Mouse (Mus musculus): ENCODE results near the gene N4bp2l1.
"Not testable (repeated sequence)": the region's sequence is repeated elsewhere in the genome, so short reads cannot be mapped to it uniquely, and the experiment has no call there.

N4bp2l1 gene

DNA sequence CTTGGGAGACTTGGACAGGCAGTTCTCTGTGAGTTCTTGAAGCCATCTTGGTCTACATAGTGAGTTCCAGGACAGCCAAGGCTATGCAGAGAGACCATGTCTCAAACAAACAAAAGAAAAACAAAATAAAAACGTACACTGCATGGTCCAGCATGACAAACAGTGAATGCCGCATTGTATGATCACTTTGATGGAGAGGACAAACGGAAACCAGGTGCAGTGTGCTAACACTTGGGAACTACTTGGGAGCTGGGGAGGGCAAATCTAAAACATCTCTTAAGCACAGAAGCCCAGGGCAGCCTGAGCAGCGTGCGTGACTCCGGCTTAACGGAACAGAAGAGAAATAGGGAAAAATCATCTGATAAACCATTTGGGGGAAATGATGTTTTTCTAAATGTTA, at the start of gene N4bp2l1:
TSS of gene N4bp2l1 (minus strand) at position 101 of the 400 bp plus-strand sequence.
- DNase-seq: no peak

DNA sequence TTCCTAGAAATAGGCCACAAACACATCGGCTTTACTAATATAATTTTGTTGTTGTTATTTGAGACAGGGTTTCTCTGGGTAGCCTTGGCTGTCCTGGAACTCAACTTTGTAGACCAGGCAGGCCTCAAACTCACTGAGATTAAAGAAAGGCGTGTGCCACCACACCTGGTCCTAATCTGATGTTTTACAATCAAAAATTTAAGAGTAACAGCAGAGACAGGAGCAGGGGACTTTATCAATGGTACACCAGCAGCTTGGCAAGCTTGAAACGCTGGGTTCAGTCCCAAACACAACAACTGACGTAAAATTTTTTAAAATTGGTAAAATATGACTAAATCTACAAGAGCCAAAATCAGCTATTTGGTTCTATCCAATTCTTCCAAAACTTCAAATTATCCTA, 47.9 kb upstream of the N4bp2l1 start:
- no peak for DNase-seq

DNA sequence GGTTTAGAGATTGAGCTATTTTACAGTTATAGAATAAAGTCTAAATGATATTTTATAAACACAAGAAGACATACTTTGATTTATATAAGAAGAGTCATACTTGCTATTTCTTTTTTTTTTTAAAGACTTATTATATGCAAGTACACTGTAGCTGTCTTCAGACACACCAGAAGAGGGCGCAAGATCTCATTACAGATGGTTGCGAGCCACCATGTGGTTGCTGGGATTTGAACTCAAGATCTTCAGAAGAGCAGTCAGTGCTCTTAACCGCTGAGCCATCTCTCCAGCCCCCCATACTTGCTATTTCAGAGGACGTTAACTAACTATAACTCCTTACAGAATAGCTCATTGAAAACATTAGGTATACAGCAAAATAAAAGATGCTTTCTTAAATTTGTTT, 46.4 kb upstream of the N4bp2l1 start:
- DNase-seq: not testable (repeated sequence)

DNA sequence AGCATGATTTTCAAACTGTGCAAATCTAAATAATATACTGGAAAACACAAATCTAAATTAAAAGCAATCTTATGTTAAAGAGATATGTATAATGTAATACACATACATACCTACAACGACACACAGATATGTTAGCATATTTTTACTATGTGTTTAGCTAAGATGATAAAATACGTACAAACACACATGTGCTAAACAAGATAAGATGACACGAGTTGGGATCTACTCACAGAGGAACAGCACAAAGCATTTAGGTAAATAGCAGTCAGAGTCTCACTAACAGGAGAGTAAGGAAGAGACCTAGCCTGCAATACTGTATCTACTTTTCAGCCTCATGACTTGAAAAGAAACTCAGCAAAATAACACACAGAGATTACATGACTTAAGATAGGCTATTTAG, 44.5 kb upstream of the N4bp2l1 start:
- DNase-seq: no peak

DNA sequence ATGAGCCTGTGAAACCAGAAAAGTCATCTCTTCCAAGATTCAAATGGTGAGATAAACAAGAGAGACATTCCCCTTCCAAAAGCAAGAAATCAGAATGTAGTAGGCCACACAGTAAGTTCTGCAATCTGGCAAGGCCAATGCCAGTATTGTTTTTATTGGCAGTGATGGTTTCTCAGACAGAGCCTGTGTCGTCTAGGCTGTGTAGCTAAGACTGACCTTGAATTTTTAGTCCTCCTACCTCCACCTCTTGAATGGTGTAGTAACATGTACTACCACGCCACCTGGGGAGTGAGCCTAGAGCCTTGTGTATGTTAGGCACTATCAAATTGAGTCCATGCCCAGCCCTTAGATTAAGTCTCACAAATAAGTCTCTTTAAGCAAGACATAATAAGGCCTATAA, 32.7 kb upstream of the N4bp2l1 start:
- no peak for DNase-seq

DNA sequence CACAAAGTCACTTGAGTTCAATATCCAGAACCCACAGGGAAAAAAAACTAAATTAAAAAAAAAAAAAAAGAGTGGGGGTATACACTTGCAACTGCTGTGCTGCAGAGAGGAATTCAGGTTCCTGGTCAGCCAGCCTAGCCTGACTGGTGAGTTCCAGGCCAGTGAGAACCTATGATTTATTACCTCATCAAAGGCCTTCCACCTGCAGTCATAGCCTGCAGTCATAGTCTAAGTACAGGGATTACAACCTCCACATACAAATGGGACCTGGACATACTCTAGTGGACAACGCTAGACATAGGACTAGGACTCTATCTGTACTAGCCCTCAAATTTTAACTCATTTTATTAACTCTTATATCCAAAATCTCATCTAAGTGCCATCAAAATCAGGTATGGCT, 32.3 kb upstream of the N4bp2l1 start:
- DNase-seq: no peak

DNA sequence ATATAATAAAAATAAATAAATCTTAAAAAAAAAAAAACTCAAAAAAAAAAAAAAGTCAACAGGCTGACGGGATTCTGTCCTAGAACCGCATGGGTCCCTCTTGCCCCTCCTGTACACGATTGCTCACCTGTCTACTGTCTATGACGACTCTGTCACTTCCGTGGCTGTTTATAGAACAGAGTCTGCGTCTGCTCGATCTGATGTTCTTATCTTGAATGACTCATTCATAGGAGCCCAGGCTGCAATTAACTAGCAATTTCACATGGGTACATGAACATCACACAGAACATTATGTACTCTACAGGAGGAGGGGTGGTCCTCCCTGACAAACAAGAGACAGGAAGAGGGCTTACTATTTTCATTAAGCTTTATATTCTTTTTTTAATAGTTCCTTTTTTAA, 28.5 kb upstream of the N4bp2l1 start:
- no peak for DNase-seq

DNA sequence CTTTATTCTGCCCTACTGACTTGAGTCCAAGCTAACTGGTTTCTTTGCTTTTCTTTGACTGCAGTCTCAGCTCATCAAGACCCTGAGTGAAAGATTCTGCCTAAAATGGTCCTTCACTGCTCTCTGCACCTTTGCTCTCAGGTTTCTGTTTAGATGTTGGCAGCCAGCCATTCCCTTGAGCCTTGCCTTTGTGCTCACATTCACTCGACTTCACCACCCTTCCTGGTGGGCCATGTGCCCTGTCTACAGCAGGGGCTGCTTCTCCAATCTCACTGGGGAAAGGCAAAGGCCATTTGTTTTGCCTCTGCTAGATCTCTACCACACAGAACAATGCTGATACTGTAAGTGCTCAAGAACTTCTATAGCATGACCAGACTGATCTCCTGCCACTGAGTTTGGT, 25.8 kb upstream of the N4bp2l1 start:
- peak in 1 of 2 experiments; percentile 38 for DNase-seq

DNA sequence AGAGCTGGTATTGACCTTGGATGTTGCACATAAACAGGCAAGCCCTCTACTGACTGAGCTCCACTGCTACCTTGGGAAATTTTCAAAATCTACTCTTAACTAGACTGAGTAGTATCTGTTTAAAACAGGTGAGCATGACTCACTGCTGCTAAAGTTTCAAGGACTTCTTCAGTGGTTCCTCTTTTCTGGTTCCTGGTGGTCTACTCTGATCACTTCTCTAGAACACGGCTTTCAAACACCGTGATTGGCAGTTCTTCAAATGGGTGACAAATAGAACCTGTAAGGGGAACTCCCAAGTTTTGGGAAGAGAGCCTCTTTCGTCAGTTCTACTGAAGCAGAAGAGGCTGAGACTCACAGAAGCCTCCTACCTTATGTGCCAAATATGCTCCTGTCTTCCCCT, 24.6 kb upstream of the N4bp2l1 start:
- no peak for DNase-seq

DNA sequence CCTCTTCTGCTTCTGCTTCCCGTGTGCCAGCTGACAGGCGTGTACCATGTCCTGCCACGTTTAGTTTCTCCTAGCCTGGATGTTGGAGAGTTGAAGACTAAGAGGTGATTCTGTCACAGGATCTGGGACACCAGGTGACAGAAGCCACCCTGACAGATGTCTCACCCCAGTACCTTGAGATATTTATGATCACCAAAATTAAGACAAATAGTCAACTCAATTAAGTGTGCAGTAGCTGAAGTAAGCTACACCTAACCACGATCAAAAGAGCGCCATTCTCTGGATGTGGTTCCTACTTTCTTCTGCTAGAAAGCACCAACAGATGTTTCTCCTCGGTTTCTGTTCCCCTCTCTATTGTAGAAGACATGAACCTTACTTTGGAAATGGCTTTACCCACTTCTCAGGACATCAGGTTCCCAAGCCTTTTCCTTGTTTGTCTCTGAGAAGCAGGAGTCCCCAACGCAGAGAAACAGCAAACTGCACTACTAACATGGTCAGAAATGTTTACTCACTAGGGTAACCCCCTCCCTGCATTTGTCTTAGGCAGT, 23.7 kb upstream of the N4bp2l1 start:
- DNase-seq: no peak

DNA sequence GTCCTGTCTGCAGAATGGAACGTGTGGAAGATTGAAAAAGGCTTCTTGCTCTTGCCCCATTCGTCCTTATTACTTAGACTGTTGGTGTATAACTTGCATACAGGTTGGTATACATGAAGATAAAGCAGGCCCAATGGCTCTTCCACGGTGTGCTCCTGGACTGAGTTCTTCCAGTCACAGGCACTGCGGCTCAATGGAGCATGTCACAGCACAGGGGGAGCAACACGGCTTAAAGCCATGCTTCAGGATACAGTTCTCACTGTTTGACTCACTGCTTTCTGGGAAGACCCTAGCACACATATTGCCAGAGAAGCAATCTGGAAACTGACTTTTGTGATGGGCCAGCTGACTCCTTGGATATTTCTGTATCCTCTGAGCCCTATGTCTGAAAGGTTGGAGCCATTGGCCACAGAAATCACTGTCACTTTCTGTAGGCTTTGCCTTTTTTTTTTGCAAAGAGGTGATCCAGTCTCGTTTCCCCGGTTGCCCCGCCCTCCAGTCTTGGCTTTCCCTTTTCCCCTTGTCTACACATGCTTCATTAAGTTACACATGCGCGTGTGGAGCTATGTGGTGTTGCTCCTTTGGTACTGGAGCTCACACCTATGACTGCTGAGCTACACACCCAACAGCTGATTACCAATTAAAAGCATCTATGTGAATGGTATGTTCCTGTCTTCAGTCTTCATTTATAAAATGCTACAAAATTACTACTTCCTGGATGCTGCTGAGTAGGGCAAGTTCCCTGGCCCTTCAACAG, 21.8 kb upstream of the N4bp2l1 start:
- no peak for DNase-seq

DNA sequence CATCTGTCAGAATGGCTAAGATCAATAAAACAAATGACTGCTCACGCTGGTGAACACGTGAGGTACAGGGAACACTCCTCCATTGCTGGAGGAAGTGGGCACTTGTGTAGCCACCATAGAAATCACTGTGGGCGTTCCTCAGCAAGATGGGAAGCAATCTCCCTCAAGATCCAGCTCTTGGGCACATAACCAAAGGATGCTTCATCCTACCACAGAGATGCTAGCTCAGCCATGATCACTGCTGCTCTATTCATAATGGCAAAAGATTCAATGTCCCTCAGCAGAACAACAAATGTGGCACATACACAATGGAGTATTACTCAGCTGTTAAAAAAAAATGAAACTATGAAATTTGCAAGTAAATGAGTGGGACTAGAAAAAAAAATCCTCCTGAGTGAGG, 19.7 kb upstream of the N4bp2l1 start:
- DNase-seq: no peak

DNA sequence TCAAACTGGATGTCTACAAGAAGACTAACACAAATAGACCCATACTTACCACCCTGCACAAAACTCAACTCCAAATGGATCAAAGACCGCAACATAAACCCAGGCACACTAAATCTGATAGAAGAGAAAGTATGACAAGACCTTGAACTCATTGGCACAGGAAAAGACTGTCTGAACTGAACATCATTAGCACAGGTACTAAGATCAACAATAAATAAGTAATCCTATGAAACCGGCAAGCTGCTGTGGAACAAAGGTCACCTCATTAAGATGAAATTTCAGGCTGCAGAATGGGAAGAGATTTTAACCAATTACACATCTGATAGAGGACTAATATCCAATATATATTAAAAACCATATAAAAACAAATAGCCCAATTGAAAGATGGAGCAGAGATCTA, 19.2 kb upstream of the N4bp2l1 start:
- no peak for DNase-seq

DNA sequence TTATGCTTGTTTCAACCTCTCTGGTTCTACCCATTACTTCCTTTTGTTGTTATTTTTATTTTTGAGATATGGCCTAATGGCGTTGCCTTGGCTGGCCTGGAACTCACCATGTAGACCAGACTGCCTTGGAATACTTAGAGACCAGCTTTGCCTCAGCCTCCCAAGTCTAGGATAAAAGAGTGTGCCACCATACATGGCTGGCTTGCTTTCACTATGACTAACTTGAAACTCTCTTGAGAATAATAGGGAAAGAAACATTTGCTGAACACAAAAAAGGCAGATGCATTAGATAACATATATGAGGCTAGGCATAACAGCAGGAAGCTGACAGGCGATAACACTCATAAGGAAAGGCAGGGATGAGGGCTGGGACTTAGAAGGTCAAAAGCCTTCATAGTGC, 17.1 kb upstream of the N4bp2l1 start:
- no peak for DNase-seq

DNA sequence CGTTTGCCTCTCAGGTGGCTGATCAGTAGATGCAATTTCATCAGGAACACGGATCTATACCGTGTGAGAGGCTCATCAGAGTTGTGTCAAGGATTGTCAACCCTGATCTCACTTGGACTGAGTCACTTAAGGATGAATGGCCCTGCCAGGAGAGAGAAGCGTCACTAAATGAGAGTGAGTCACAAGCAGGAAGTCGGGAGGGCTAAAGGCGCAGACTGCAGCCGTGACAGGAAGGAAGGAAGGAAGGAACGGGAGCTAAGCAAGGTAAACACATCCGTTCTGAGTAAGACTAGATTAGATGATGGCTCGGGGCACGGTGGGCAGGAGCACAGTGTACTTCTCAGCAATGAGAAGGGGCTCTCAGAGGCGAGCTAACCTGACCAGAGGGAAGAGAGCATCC, 14.7 kb upstream of the N4bp2l1 start:
- DNase-seq: no peak

DNA sequence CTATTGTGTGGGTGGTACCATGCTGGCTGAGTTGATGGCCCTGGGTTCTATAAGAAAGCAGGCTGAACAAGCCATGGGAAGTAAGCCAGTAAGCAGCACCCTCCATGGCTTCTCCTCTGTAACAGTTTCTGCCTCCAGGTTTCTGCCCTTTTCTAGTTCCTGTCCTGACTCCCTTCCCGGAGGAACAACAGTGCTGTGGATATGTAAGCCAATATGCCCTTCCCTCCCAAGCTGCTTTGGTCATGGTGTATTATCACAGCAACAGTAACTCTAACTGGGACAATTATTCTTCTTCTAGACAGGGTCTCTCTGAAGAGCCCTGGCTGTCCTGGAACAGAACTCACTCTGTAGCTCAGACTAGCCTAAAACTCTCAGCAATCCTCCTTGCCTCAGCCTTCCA, 14.1 kb upstream of the N4bp2l1 start:
- no peak for DNase-seq

DNA sequence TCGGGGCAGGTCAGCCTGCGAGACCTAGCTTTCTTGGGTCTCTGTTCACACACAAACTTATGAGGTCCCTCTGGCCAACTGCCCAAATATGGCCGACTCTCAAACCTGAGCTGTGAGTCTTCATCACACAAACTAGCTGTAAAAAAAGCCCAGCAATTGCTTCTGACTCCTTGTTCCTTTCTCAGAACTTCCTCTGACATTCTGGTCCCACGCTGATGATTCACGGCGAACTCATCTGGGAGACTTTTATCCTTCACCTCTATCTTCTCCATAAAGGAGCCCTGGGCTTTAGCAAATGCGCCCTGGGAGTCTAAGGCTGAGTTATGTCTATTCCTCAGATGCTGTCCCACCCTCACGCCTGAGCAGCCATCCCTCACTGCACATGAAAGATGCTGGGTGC, 10.6 kb upstream of the N4bp2l1 start:
- DNase-seq: no peak

DNA sequence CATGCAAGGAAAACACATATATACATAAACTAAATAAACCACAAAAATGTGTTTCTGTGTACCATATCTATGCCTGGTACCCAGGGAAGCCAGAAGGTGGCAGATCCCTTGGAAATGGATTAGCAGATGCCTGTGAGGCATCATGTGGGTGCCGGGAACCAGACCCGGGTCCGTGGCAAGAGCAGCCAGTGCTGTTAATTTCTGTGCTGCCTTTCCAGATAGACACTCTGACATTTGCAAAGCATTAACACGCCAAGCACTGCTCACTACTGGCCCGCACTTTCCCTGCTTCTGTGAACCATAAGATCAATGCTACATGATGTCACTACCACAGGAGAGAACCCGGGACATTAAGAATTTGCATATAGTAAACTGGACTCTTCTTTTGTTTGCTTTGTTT, 9.1 kb upstream of the N4bp2l1 start:
- DNase-seq: no peak

DNA sequence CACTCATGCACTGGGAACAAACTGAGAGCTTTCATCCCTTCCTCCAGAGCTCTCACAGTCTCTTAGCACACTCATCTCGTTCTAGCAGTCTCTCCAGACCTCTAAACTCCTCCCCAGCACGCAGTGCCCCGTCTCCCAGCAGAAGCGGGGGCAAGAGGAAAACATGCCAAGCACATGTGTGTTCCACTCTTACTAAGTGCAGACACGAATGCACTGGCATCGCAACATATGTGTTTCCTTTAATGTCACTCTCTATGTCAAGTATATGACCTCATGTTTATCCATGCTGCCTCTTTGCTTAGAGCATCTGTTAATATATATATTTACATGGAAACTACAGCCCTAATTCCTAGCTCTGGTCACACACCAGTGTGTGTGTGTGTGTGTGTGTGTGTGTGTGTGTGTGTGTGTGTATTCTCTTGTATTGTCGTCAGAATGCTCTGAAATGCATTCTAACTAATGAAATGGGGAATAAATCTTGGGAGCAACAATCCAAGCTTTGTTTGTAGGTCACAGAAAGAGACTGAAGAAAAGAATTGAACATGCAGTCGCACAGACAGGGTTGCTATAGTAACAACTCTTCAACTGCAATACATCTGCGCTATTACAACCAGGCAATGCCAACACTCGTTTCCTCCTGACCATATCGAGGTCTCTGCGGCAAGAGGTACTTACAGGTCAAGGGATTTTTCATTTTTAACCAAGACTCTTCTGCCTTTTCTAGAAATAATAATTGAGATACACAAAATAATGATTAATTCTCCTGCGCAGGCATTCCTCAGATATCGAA, 4.6 kb upstream of the N4bp2l1 start:
- DNase-seq: no peak

DNA sequence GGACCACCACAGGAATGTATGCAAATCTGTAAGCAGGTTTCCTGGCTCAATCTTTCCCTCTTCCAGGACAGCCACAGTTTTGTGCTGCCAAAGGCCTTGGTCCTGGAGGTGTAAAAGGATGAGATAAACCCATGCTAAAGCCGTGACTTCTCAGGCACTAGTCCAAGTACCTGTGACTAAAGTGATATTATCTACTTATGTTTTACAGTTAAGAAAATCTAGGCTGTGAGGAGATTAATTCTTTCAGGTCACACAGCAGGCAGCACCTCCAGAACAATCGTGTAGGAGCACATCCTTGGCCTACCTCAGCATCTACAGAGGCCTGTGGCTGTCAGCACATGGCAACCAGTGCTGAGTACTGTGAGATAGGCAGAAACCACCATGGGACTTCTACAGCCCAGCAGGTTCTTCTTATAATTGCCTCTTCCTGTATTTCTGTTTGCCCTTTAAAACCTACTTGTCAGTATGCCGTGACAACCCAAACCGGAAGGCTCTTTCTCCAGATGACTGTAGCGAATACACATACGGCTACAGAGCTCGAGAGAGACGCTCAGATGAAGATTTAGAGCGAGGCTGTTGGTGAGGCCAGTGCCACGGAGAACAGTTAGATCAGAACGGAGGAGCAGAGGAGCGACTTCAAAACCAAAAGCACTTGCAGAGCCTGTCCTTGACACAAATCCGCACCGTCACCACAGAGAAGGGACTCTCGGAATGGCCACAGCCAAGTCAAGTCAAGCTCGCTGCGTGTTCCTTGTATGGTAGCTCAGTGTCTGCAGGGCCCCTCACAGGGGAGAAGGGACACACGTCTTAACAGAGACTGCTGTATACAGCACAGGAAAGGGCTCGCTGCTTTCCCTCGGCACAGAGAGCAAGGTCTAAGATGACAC, 3.8 kb upstream of the N4bp2l1 start:
- DNase-seq: no peak

DNA sequence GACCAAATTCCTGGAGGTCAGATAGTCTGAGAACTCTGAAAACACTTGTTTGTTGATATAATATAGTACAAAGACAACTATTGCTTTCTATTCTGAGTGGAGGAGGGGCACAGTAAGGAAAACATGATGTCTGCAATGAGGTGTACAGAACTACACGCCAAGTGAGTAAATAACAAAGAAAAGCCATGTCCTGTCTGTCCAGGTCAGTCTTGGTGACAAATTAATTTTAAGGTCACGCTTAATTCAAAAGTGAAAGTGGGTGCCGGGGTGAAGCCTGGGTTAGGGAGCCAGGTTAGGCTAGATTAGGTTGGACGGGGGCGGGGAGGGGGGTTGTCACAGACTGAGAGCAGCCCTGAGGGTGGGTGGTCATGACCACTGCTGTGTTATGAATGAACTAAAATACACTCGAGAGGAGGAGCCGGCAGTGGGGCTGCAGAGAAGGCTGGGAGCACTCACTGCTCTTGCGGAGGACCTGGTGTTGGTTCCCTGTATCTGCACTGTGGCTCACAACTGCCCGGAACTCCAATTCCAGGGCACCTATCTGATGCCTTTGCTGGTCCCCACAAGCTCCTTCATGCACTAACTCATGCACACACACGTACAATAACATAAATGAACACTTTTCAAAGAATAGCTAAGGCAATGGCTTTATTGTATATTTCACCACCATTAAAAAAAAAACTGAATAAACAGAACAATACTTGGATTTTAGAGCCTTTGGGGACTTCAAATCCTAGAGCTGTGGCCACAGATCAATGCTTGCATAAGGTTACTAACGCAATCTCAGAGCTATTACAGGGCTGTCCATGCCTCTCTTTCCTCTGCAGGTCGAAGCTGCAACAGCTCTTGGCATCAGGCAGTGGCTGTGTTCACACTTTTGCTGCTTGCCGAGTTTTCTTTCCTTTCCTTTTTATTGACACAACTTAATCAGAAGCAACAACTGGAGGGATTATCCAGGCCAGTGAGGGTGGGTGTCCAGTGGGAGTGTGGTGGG, 2.6 kb upstream of the N4bp2l1 start:
- DNase-seq: no peak
